Mouse (Mus musculus): ENCODE data around the gene Pla2g4e.

GRCm38 (mm10) chr2:120124096-120124495 lies 121.0 kb downstream of the Pla2g4e start:
- no peak for TF ChIP-seq CTCF (IDR thresholded peaks at IDR 0.05; ENCODE audit: low read depth)
- TF ChIP-seq EP300 (IDR thresholded peaks at IDR 0.05; ENCODE audit: low read depth), result no peak
